ENCODE assay signal across 8 mouse cellular contexts in the genomic region with DNA sequence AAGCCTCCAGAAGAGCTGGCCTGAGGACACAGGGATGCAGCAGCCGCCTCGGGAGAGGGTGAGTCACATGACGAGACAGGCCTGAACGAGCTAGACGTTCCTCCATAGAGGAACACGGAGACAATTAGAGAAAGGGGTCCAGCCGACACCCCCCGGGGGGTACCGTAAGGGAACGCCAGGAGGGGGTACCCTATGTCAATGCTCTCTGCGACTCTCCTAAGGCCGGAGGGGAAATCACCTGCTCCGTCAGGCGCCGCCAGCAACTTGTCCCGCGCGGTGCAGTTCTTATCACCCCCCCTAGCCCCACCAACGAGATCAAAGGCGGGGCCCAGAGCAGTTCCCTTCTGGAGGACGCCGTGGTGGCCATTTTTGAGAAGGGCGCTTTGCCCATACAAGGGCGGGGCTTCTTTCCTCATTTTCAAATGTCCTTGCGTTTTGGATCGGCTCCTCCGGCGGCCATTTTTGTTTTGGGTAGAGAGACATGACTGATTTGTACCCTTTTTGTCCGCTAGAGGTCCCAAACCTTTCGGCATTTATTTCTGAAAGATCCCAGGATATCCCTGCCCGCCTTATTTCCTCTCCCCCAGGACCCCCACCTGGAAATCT. TPM values are rescaled to one million over a fixed set of nuclear protein-coding genes. Genes with fewer than 3 reads are reported as not detected.
A peak's percentile ranks its signal among the peaks of the same experiment; 100 is the strongest.
DNase-seq lines count a peak whose midpoint lies in the region; ATAC-seq lines count a peak whose summit lies in the region.

TSS of gene Cuedc2 (minus strand) at position 372 of the 606 bp plus-strand sequence.

- peak within 1 kb of the TSS; percentile 69 for H3K4me3 ChIP-seq in hindbrain, embryonic 12.5 days

- H3K27me3 ChIP-seq in hindbrain, embryonic 12.5 days = 0 out of 2 replicates have a peak, but pooled peaks cover 11% of the 10 kb centered on the region

- peak within 1 kb of the TSS; percentile 79 for H3K4me2 ChIP-seq in hindbrain, embryonic 12.5 days (replicated peaks)

- H3K9me3 ChIP-seq in hindbrain, embryonic 12.5 days (replicated peaks) = no peaks in the 10 kb centered on the region

- peak; percentile 91 for ATAC-seq in hindbrain, embryonic 12.5 days (ENCODE audit: low FRiP score)

- H3K36me3 ChIP-seq in hindbrain, embryonic 12.5 days = no peaks in the 10 kb centered on the region

- peaks cover 9% of the 10 kb centered on the region for H3K4me1 ChIP-seq in hindbrain, embryonic 12.5 days

- under 1% methylated on average over 31 of the region's 31 CpGs for WGBS in hindbrain, embryonic 12.5 days

- H3K9ac ChIP-seq in hindbrain, embryonic 12.5 days = peak within 1 kb of the TSS; percentile 81

- peak; percentile 99 for DNase-seq in NIH3T3 (ENCODE audit: low read depth)
- DNase-seq in cerebellum, postnatal 10 days = peak; percentile 99
- peak; percentile 94 to 96 for DNase-seq in frontal cortex, postnatal 10 days (ENCODE audit: low spot score in 2 of 2)
- DNase-seq in layer of hippocampus, postnatal 14 days (ENCODE audit: low spot score in 2 of 2) = peak; percentile 99
- DNase-seq in lung, postnatal 14 days = peak; percentile 100
- peak; percentile 97 for DNase-seq in retina, adult 2 months (ENCODE audit: low read depth, low spot score)
- peak; percentile 95 to 97 for DNase-seq in thymus, postnatal 36 days

- peak within 1 kb of the TSS; percentile 78 for H3K27ac ChIP-seq in hindbrain, embryonic 12.5 days

RNA-seq across cellular contexts. Expression of gene Cuedc2, which starts in this region (rescaled TPM):
- 239 and 261 TPM in 2 replicates for polyA plus RNA-seq in hindbrain, embryonic 12.5 days (2016; fragmentation: Nextera tagmentation; extraction: Ambion mirVana)
- 100 to 1,000 TPM; 156 to 162 TPM for total RNA-seq in layer of hippocampus, postnatal 14 days (2021)

Comparison
In these comparisons a context has a peak if more than half of its experiments do, and no peak if none do; other contexts are left out.
1. Peak in every context shown above with its lines: DNase-seq, ATAC-seq, H3K4me3 ChIP-seq and H3K27ac ChIP-seq.